Mouse (Mus musculus) hindbrain, embryonic 16.5 days (tissue): ENCODE measurements around the gene Gfod1. TPM values are rescaled to one million over a fixed set of nuclear protein-coding genes. Genes with fewer than 3 reads are reported as not detected.

ENCODE experiments used
- polyA plus RNA-seq: library from polyadenylated mRNA; unstranded; fragments of >200 nt; fragmentation: Nextera tagmentation; extraction: Ambion mirVana; gene quantifications from 2 replicates; pipeline ENCODE4 v1.2.1, GENCODE M21; 2015

Gene Gfod1
- polyA plus RNA-seq, 1 experiment from 2014 or later, result 2.4 TPM

Other genes starting within 250 kb of the Gfod1 start
- gene Tbc1d7, start 132.7 kb downstream of the Gfod1 start, polyA plus RNA-seq, result 85.3 and 86.0 TPM in 2 replicates
- 32.5 and 33.8 TPM in 2 replicates for gene Sirt5, start 61.3 kb upstream of the Gfod1 start, polyA plus RNA-seq
- gene Nol7, start 94.2 kb upstream of the Gfod1 start, polyA plus RNA-seq, result 140 and 144 TPM in 2 replicates
- 10.0 and 11.2 TPM in 2 replicates for gene Ranbp9, start 177.1 kb upstream of the Gfod1 start, polyA plus RNA-seq